Mouse (Mus musculus) bone marrow, adult 2 months (tissue): Measurements from ENCODE around the gene D8Ertd738e.

Source experiments
- CTCF ChIP-seq: fragments of 200-500 bp; IDR thresholded peaks from 2 replicates; pipeline ENCODE4 v1.5.1; 2011; ENCODE audit warnings: low read length, control low read depth; ENCODE audit not compliant: control insufficient read depth, insufficient read depth
- POLR2A ChIP-seq: fragments of 200-500 bp; IDR thresholded peaks from 2 replicates; pipeline ENCODE4 v1.6.1; 2011; ENCODE audit warnings: low read depth, mild to moderate bottlenecking, control low read depth, low read length, borderline replicate concordance; ENCODE audit not compliant: control insufficient read depth

DNA sequence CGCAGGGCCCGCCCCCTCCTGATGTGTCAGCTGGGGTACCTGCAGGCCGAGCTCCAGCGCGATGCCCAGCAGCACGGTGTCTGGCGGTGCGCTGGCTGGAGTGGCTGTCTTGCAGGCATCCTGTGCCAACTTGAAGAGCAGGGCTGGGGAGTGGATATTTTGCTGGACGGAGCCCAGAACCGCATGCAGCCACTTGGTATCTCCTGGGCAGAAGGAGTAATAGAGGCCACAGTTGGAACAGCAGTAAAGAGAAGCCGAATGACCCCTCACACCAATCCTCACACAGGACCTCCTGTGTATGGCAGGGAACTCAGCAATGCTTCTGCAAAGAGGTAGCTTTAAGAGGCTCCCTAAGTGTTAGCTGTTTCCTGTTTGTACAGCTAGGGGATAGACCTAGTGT is 32.3 kb downstream of the D8Ertd738e start:
- TF ChIP-seq CTCF (no peak), POLR2A (no peak)
